Mouse (Mus musculus) cerebellum, adult 18-20 months (tissue): ENCODE measurements around the gene Dusp27.

ENCODE experiments used
- DNase-seq, 2 experiments: peaks; one replicate each; pipeline ENCODE4 v3.0.0; 2021

Gene Dusp27

GRCm38 (mm10) chr1:166127719-166128118 lies at the start of gene Dusp27:
Gene Dusp27, minus strand, starts transcription at chr1:166127922.
- no peak for DNase-seq

DNA sequence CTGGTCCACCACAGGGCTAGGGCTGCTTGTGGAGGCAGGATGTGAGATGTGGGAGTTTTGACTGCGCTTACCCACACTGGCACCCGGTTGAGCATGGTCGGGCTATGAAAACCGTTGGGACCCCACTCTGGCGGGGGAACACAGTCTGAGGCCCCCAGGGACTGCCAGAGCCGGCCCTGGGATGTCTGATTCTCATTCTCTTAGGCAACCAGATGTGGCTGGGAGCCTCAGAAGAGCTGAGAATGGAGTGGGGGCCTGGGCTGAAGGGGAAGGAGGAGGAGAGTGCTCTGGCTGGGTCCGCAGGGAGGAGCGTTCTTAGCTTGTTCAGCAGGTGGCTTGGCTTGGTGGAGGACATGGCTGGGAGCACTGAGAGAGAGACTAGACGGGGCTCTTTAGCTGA lies 45.9 kb upstream of the Dusp27 start:
- no peak for DNase-seq

- no peak for DNase-seq
Observed at GRCm38 (mm10) chr1:166172992-166173391, 45.3 kb upstream of the Dusp27 start.

DNA sequence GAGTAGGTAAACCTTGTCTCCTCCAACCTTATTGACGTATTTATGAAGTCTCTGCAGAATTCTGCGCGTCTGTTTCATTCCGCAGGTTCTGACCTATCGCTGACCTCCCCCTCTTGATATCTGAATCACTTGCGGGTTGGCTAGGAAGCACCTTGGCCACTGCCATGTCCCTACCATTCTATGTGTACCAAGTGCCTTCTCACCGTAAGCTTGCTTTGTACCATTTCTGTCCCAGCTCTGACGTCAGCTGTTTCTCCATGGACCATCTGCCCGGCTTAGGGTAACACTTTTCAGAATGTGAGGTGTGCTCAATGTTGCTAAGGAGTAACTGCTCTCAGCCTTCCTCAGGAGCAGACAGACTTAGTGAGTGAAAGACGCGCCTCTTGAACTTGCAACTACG lies 43.1 kb upstream of the Dusp27 start:
- DNase-seq = no peak

- no peak for DNase-seq
Observed at GRCm38 (mm10) chr1:166169713-166170112, 42.0 kb upstream of the Dusp27 start.

GRCm38 (mm10) chr1:166168017-166168416 lies 40.3 kb upstream of the Dusp27 start:
- DNase-seq = no peak

DNA sequence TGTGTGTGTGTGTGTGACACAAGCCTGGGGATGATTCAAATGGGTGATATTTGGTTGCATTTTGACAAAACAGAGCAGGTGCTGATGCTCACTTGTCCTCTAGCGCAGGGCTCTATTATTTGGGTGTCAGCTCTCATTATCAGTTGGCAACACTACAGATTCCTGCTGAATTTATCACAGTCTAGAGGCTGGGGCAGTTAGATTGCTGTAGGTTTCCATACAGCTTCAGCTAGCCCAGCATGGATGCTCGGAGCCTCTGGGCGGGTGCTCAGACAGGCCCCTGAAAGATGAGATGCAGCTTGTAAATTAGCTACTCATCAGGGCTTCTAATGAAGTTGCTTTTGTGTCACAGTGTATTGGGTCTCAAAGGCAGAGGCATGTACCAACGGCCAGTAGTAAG lies 39.7 kb upstream of the Dusp27 start:
- DNase-seq = no peak

- DNase-seq = no peak
Observed at GRCm38 (mm10) chr1:166165159-166165558, 37.4 kb upstream of the Dusp27 start.

- no peak for DNase-seq
Observed at GRCm38 (mm10) chr1:166164580-166164979, 36.9 kb upstream of the Dusp27 start.

GRCm38 (mm10) chr1:166160569-166161445 lies 33.1 kb upstream of the Dusp27 start:
- peak; percentile 71 to 82 for DNase-seq

DNA sequence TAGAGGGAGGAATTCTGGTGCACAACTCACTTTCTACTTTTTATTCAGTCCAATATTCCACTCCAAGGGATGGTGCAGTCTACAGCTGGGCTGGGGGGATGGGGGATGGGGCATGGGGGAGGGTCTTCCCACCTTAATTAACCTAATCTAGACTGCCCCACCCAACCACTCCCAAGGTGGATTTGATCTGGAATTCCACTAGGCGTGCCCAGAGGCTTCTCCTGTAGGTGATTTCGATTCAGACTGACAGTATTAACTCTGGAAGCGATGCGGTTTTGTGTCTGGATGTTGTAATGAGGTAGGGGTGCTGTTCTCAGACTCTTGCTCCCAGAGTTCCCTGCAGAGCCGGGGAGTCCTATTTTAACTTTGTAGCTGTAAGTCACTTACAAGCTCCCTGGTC lies 32.4 kb upstream of the Dusp27 start:
- DNase-seq = no peak

DNA sequence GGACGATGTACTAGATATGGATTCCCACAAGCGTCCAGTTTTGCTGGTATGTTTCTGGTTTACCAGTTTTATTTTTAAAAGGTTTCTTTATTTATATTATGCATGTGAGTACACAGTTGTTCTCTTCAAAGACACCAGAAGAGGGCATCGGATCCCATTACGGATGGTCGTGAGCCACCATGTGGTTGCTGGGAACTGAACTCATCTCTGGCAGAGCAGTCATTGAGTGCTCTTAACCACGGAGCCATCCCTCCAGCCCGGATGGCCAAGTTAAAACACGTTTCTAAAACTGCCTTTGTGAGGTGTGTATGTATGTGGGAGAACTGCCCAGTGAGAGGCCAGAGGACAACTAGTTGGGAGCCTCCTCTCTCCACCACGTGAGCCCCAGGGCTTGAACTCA lies 30.9 kb upstream of the Dusp27 start:
- no peak for DNase-seq

DNA sequence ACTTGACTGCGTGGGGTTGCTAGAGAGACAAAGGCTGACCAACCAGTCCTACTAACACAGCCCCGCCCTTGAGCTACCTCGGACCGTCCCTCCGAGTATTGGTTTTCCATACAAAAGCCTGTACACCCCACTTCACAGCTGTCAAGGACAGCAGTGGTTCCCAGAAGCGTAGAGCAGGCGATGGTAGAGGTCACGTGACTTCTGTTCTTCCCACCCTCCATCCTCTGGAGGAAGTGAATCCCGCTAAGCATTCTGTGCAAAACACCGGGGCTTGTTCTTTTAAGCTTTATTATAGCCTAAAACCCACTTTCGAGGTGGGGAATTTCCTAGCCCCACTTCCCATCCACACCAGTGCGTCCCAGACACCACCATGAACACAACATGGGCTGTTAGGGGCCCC lies 30.0 kb upstream of the Dusp27 start:
- DNase-seq = no peak

- no peak for DNase-seq
Observed at GRCm38 (mm10) chr1:166155113-166155494, 27.4 kb upstream of the Dusp27 start.

GRCm38 (mm10) chr1:166154162-166155112 lies 26.7 kb upstream of the Dusp27 start:
- DNase-seq = peak; percentile 78 to 87

GRCm38 (mm10) chr1:166153351-166154120 lies 25.8 kb upstream of the Dusp27 start:
- DNase-seq = peak; percentile 80 to 87

DNA sequence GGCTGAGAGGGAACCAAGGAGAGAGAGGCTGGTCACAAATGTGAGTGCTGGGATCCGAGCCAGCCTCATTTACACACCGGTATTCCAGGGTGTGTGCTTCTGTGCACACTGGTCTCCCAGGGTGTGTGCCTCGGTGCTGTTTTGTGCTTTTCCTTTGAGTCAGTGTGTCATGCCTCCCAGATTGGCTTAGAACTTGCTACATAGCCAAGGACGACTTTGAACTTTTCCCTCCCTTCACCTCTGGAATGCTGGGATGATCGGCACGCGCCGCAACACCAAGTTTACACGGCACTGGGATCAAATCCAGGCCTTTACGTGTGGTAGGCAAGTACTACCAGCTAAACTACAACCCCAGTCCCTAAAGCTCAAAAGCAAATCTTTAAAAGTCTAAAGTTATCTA lies 24.3 kb upstream of the Dusp27 start:
- no peak for DNase-seq

DNA sequence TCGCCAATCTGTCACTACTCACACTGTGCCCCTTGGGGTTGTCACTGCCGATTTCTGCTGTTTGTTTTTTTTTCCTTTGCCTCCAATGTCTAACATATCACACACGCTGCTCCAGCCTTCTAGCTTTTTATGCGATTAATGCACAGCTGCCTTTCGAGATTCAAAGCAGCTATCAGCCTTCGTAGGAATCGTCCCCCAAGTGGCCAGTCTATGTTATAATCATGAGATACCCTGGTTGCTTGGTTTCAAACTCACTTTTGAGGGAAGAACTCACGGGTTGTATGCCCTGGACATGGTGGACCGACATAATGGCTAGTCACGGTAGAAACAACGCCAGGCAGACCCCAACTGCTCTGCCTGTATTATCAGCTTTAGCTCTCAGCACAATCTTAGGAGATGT lies 23.6 kb upstream of the Dusp27 start:
- DNase-seq = no peak

GRCm38 (mm10) chr1:166150035-166150434 lies 22.3 kb upstream of the Dusp27 start:
- no peak for DNase-seq

- no peak for DNase-seq
Observed at GRCm38 (mm10) chr1:166149441-166149840, 21.7 kb upstream of the Dusp27 start.

- DNase-seq = no peak
Observed at GRCm38 (mm10) chr1:166147657-166148056, 19.9 kb upstream of the Dusp27 start.

DNA sequence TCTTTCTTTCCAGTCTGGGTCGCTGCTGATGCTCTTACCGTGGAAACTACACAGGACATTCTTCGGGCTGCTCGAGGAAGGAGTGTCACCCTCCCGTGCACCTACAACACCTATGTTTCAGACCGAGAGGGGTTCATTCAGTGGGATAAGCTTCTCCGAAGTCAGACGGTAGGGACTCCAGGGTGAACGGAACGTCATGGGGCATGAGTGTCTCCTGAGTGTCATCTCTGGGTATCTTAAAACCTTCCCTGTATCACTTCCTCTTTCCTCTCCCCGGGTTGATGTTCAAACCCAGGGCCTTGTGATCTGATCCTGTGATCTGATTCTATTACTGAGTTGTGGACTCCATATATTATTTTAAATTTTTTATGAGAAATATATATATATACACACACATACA lies 18.9 kb upstream of the Dusp27 start:
- DNase-seq = no peak

- no peak for DNase-seq
Observed at GRCm38 (mm10) chr1:166142369-166142768, 14.6 kb upstream of the Dusp27 start.
